25 mouse cellular contexts compared by ENCODE assay signal in the genomic region with DNA sequence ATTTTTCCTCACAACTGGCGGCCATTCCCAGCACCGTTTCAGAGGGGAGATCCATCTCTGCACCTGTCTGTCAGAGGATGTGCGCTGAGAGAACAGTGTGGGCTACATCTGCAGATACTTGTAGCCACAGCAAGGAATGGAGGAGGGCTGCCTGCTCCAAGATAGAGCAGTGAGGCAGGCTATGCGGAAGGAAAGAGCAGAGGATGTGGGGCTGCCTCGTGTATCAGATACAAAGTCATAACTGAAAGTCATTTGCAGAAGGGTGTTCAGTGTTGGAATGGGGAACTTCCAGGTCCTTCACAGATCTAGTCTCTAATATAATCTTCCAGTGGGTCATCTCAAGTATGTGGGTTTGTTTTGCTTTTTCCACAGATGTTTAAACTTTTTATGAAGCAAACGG.
DNase-seq lines count a peak whose midpoint lies in the region; ATAC-seq lines count a peak whose summit lies in the region.
"Had no signal": no experiment of that assay in that cellular context is flagged by ENCODE, and none has a peak within 500 bp of the region (broad histone marks: within the 10 kb centered on the region; RNA-seq: fewer than 3 reads in every experiment).

No protein-coding gene starts in this region.

- no peaks in the 10 kb centered on the region for H3K36me3 ChIP-seq in megakaryocyte, embryonic 14.5 days (replicated peaks; ENCODE audit: low read length)
- H3K36me3 ChIP-seq: forebrain, embryonic 10.5 days; G1E; heart, embryonic 12.5 days; heart, embryonic 15.5 days; hindbrain, embryonic 12.5 days; hindbrain, embryonic 15.5 days had no signal

- no peaks in the 10 kb centered on the region for H3K9me3 ChIP-seq in megakaryocyte, embryonic 14.5 days
- H3K9me3 ChIP-seq: forebrain, embryonic 10.5 days; forebrain, embryonic 13.5 days; heart, embryonic 12.5 days; heart, embryonic 15.5 days; hindbrain, embryonic 12.5 days; hindbrain, embryonic 15.5 days had no signal

- peak; percentile 4 for DNase-seq in gastrocnemius, adult 18-20 months (ENCODE audit: low spot score)
- no peak for DNase-seq in gastrocnemius, postnatal 10 days
- no peak for DNase-seq in B cell, adult 2 months
- DNase-seq in left cerebral cortex, adult 18-20 months (ENCODE audit: low spot score in 2 of 2) = no peak
- no peak for DNase-seq in layer of hippocampus, postnatal 10 days (ENCODE audit: low spot score in 2 of 2)
- DNase-seq: adrenal gland, adult 2 months; adrenal gland, postnatal 25 days; cerebellum, adult 11-12 months; cerebellum, adult 8-10 months; cerebellum, postnatal 10 days; cerebellum, postnatal 36 days; gastrocnemius, postnatal 36 days; heart, postnatal 10 days; heart, postnatal 36 days had no signal

- peak; percentile 70 for ATAC-seq in granulocyte monocyte progenitor cell, adult 5-6 weeks (replicated peaks; ENCODE audit: poor library complexity, severe bottlenecking)
- ATAC-seq: forebrain, embryonic 13.5 days; forebrain, embryonic 16.5 days had no signal

- peak overlapping the region; percentile 71 for H3K4me3 ChIP-seq in megakaryocyte, embryonic 14.5 days (replicated peaks)
- H3K4me3 ChIP-seq: forebrain, embryonic 10.5 days; forebrain, embryonic 13.5 days; heart, embryonic 12.5 days; heart, embryonic 15.5 days; hindbrain, embryonic 12.5 days; hindbrain, embryonic 15.5 days had no signal

- H3K4me1 ChIP-seq in megakaryocyte, embryonic 14.5 days = no peaks in the 10 kb centered on the region
- H3K4me1 ChIP-seq: forebrain, embryonic 13.5 days; heart, embryonic 12.5 days; heart, embryonic 15.5 days; hindbrain, embryonic 12.5 days; hindbrain, embryonic 15.5 days had no signal

- H3K27me3 ChIP-seq in megakaryocyte, embryonic 14.5 days (replicated peaks) = peaks cover 2% of the 10 kb centered on the region
- H3K27me3 ChIP-seq: CH12.LX; forebrain, embryonic 13.5 days; heart, embryonic 12.5 days; heart, embryonic 15.5 days; hindbrain, embryonic 12.5 days; hindbrain, embryonic 15.5 days had no signal
